Mouse (Mus musculus): ENCODE measurements around the gene Mon1a.
A peak's percentile ranks its signal among the peaks of the same experiment; 100 is the strongest.

The Mon1a gene

GRCm38 (mm10) chr9:107887804-107888266 is at the start of gene Mon1a:
Gene Mon1a (plus strand): TSS chr9:107888151.
- no peak for DNase-seq (ENCODE audit: extremely low read depth, low read depth, low spot score)

GRCm38 (mm10) chr9:107838869-107839268 is 49.1 kb upstream of the Mon1a start:
- DNase-seq (ENCODE audit: extremely low read depth, low read depth, low spot score) = no peak

GRCm38 (mm10) chr9:107842709-107843108 is 45.2 kb upstream of the Mon1a start:
- DNase-seq (ENCODE audit: extremely low read depth, low read depth, low spot score) = no peak

GRCm38 (mm10) chr9:107848922-107849321 is 39.0 kb upstream of the Mon1a start:
- DNase-seq (ENCODE audit: extremely low read depth, low read depth, low spot score) = no peak

- no peak for DNase-seq (ENCODE audit: extremely low read depth, low read depth, low spot score)
Observed at GRCm38 (mm10) chr9:107858343-107858742, 29.6 kb upstream of the Mon1a start.

GRCm38 (mm10) chr9:107864493-107864892 is 23.5 kb upstream of the Mon1a start:
- no peak for DNase-seq (ENCODE audit: extremely low read depth, low read depth, low spot score)

GRCm38 (mm10) chr9:107866081-107866480 is 21.9 kb upstream of the Mon1a start:
- DNase-seq (ENCODE audit: extremely low read depth, low read depth, low spot score) = no peak

GRCm38 (mm10) chr9:107872350-107873098 is 15.4 kb upstream of the Mon1a start:
- DNase-seq (ENCODE audit: extremely low read depth, low read depth, low spot score) = peak; percentile 64

- DNase-seq (ENCODE audit: extremely low read depth, low read depth, low spot score) = no peak
Observed at GRCm38 (mm10) chr9:107873137-107873536, 14.8 kb upstream of the Mon1a start, which contains the start of gene Rbm6. Gene Rbm6 (minus strand): TSS chr9:107873237.

- no peak for DNase-seq (ENCODE audit: extremely low read depth, low read depth, low spot score)
Observed at GRCm38 (mm10) chr9:107880411-107880810, 7.5 kb upstream of the Mon1a start.

GRCm38 (mm10) chr9:107888267-107888850 is 408 bp downstream of the Mon1a start:
- DNase-seq (ENCODE audit: extremely low read depth, low read depth, low spot score) = no peak

- no peak for DNase-seq (ENCODE audit: extremely low read depth, low read depth, low spot score)
Observed at GRCm38 (mm10) chr9:107890260-107890659, 2.3 kb downstream of the Mon1a start.

- no peak for DNase-seq (ENCODE audit: extremely low read depth, low read depth, low spot score)
Observed at GRCm38 (mm10) chr9:107891023-107891422, 3.1 kb downstream of the Mon1a start.

GRCm38 (mm10) chr9:107898563-107898962 is 10.6 kb downstream of the Mon1a start:
- DNase-seq (ENCODE audit: extremely low read depth, low read depth, low spot score) = peak; percentile 64

GRCm38 (mm10) chr9:107899855-107900254 is 11.9 kb downstream of the Mon1a start:
- DNase-seq (ENCODE audit: extremely low read depth, low read depth, low spot score) = no peak

- no peak for DNase-seq (ENCODE audit: extremely low read depth, low read depth, low spot score)
Observed at GRCm38 (mm10) chr9:107900840-107901626, 13.1 kb downstream of the Mon1a start.

- no peak for DNase-seq (ENCODE audit: extremely low read depth, low read depth, low spot score)
Observed at GRCm38 (mm10) chr9:107901627-107901914, 13.6 kb downstream of the Mon1a start.

- no peak for DNase-seq (ENCODE audit: extremely low read depth, low read depth, low spot score)
Observed at GRCm38 (mm10) chr9:107904726-107905125, 16.8 kb downstream of the Mon1a start.

GRCm38 (mm10) chr9:107906252-107906966 is 18.5 kb downstream of the Mon1a start, which contains the start of gene Mst1r:
Gene Mst1r (plus strand): TSS chr9:107906873.
- DNase-seq (ENCODE audit: extremely low read depth, low read depth, low spot score) = no peak

- no peak for DNase-seq (ENCODE audit: extremely low read depth, low read depth, low spot score)
Observed at GRCm38 (mm10) chr9:107906967-107907800, 19.2 kb downstream of the Mon1a start.

All from fat pad, adult 2 months (tissue).